Mouse (Mus musculus) intestine, postnatal 0 days (tissue): Measurements from ENCODE around the gene Lair1. TPM values are rescaled to one million over a fixed set of nuclear protein-coding genes. Genes with fewer than 3 reads are reported as not detected.

ENCODE experiments used
- ATAC-seq: fragments of 200-750 bp; cut with Nextera tagmentation; 2 replicates; pipeline ENCODE4 v1.8.0; 2017; ENCODE audit warnings: mild to moderate bottlenecking, moderate TSS enrichment, moderate library complexity
- H3K27ac ChIP-seq: fragments of 300-500 bp; sonication (generic); 2 replicates; pipeline ENCODE4 v1.5.1; 2014; ENCODE audit warnings: mild to moderate bottlenecking, low read depth, low read length, moderate library complexity
- H3K27me3 ChIP-seq: fragments of 300-500 bp; sonication (generic); replicated peaks from 2 replicates; pipeline ENCODE4 v1.6.1; 2014; ENCODE audit warnings: low read length, mixed read lengths; ENCODE audit not compliant: control insufficient read depth, insufficient read depth
- H3K36me3 ChIP-seq: fragments of 300-500 bp; sonication (generic); 2 replicates; pipeline ENCODE4 v1.6.1; 2014; ENCODE audit warnings: mild to moderate bottlenecking, moderate library complexity; ENCODE audit not compliant: control insufficient read depth, insufficient read depth
- H3K4me1 ChIP-seq: fragments of 300-500 bp; sonication (generic); replicated peaks from 2 replicates; pipeline ENCODE4 v1.6.1; 2014; ENCODE audit warnings: antibody characterized with exemption, low read length, mixed read lengths; ENCODE audit not compliant: control insufficient read depth, insufficient read depth
- H3K4me2 ChIP-seq: fragments of 300-500 bp; sonication (generic); replicated peaks from 2 replicates; pipeline ENCODE4 v1.6.1; 2014; ENCODE audit warnings: low read depth, mild to moderate bottlenecking, moderate library complexity
- H3K4me3 ChIP-seq: fragments of 300-500 bp; sonication (generic); 2 replicates; pipeline ENCODE4 v1.5.1; 2014; ENCODE audit warnings: low read depth, low read length
- H3K9ac ChIP-seq: fragments of 300-500 bp; sonication (generic); 2 replicates; pipeline ENCODE4 v1.6.1; 2014; ENCODE audit warnings: mild to moderate bottlenecking, low read depth, low read length
- H3K9me3 ChIP-seq: fragments of 300-500 bp; sonication (generic); 2 replicates; pipeline ENCODE4 v1.6.1; 2016; ENCODE audit warnings: mixed run types; ENCODE audit not compliant: control insufficient read depth
- CTCF ChIP-seq: sonication (generic); IDR thresholded peaks from 2 replicates; pipeline ENCODE4 v1.5.1; 2016; ENCODE audit warnings: low read depth, mild to moderate bottlenecking, control low read depth, antibody characterized with exemption, moderate library complexity
- WGBS: fragments of 180-500 bp; shearing (Covaris S2); extraction: QIAGEN DNeasy Blood & Tissue Kit; methylation state at CpG from one replicate; pipeline ENCODE4 v1.1.7; 2014; 5-methylcytosine and 5-hydroxymethylcytosine counted together
- polyA plus RNA-seq: library from polyadenylated mRNA; unstranded; fragments of >200 nt; fragmentation: Nextera tagmentation; extraction: Ambion mirVana; gene quantifications from 2 replicates; pipeline ENCODE4 v1.2.1, GENCODE M21; 2015

The Lair1 gene
- polyA plus RNA-seq, 1 experiment from 2014 or later: 3.7 TPM

- H3K4me3 ChIP-seq: no peak overlapping the region
- H3K27me3 ChIP-seq: no peaks in the 10 kb centered on the region
- no peak overlapping the region for H3K9ac ChIP-seq
- no peak for TF ChIP-seq CTCF
- no peaks in the 10 kb centered on the region for H3K9me3 ChIP-seq
- no peaks in the 10 kb centered on the region for H3K36me3 ChIP-seq
- no peak overlapping the region for H3K4me2 ChIP-seq
- 75% methylated on average over 2 of the region's 2 CpGs for WGBS
- no peak overlapping the region for H3K27ac ChIP-seq
- no peak for ATAC-seq
- H3K4me1 ChIP-seq: no peaks in the 10 kb centered on the region
Observed at GRCm38 (mm10) chr7:4088679-4089078, 25.7 kb upstream of the Lair1 start.

GRCm38 (mm10) chr7:4087896-4088480 lies 25.0 kb upstream of the Lair1 start:
- Histone ChIP-seq H3K9me3 (no peaks in the 10 kb centered on the region), H3K27ac (no peak overlapping the region), H3K9ac (no peak overlapping the region), H3K27me3 (no peaks in the 10 kb centered on the region), H3K36me3 (no peaks in the 10 kb centered on the region), H3K4me1 (no peaks in the 10 kb centered on the region), H3K4me3 (no peak overlapping the region), H3K4me2 (no peak overlapping the region)
- 74% methylated on average over 6 of the region's 6 CpGs for WGBS
- ATAC-seq: no peak
- no peak for TF ChIP-seq CTCF

GRCm38 (mm10) chr7:4087238-4087895 lies 24.4 kb upstream of the Lair1 start:
- no peak overlapping the region for H3K9ac ChIP-seq
- no peak for ATAC-seq
- no peak overlapping the region for H3K27ac ChIP-seq
- no peaks in the 10 kb centered on the region for H3K4me1 ChIP-seq
- TF ChIP-seq CTCF: no peak
- 69% methylated on average over 4 of the region's 4 CpGs for WGBS
- H3K9me3 ChIP-seq: no peaks in the 10 kb centered on the region
- H3K4me2 ChIP-seq: no peak overlapping the region
- H3K27me3 ChIP-seq: no peaks in the 10 kb centered on the region
- no peaks in the 10 kb centered on the region for H3K36me3 ChIP-seq
- no peak overlapping the region for H3K4me3 ChIP-seq

GRCm38 (mm10) chr7:4085562-4085961 lies 22.6 kb upstream of the Lair1 start:
- H3K27ac ChIP-seq: no peak overlapping the region
- no peak for ATAC-seq
- no peaks in the 10 kb centered on the region for H3K27me3 ChIP-seq
- no peaks in the 10 kb centered on the region for H3K36me3 ChIP-seq
- H3K4me1 ChIP-seq: no peaks in the 10 kb centered on the region
- no peak overlapping the region for H3K9ac ChIP-seq
- H3K9me3 ChIP-seq: no peaks in the 10 kb centered on the region
- no peak for TF ChIP-seq CTCF
- H3K4me2 ChIP-seq: no peak overlapping the region
- H3K4me3 ChIP-seq: no peak overlapping the region

- Histone ChIP-seq H3K9me3 (no peaks in the 10 kb centered on the region), H3K4me1 (no peaks in the 10 kb centered on the region), H3K9ac (no peak overlapping the region), H3K4me2 (no peak overlapping the region), H3K4me3 (no peak overlapping the region), H3K27ac (no peak overlapping the region), H3K27me3 (no peaks in the 10 kb centered on the region), H3K36me3 (no peaks in the 10 kb centered on the region)
- no peak for ATAC-seq
- no peak for TF ChIP-seq CTCF
- 78% methylated on average over 6 of the region's 6 CpGs for WGBS
Observed at GRCm38 (mm10) chr7:4084161-4084560, 21.2 kb upstream of the Lair1 start.

- no peaks in the 10 kb centered on the region for H3K4me1 ChIP-seq
- H3K4me2 ChIP-seq: peak overlapping the region; percentile 30
- TF ChIP-seq CTCF: no peak
- H3K36me3 ChIP-seq: no peaks in the 10 kb centered on the region
- ATAC-seq: peak; percentile 81
- no peaks in the 10 kb centered on the region for H3K9me3 ChIP-seq
- WGBS: 5% methylated on average over 2 of the region's 2 CpGs
- no peak overlapping the region for H3K27ac ChIP-seq
- no peaks in the 10 kb centered on the region for H3K27me3 ChIP-seq
- H3K4me3 ChIP-seq: no peak overlapping the region
- no peak overlapping the region for H3K9ac ChIP-seq
Observed at GRCm38 (mm10) chr7:4082804-4083203, 19.8 kb upstream of the Lair1 start.

GRCm38 (mm10) chr7:4081706-4082105 lies 18.7 kb upstream of the Lair1 start:
- no peak overlapping the region for H3K27ac ChIP-seq
- H3K9ac ChIP-seq: no peak overlapping the region
- no peaks in the 10 kb centered on the region for H3K4me1 ChIP-seq
- TF ChIP-seq CTCF: no peak
- no peaks in the 10 kb centered on the region for H3K9me3 ChIP-seq
- ATAC-seq: no peak
- no peaks in the 10 kb centered on the region for H3K36me3 ChIP-seq
- H3K27me3 ChIP-seq: no peaks in the 10 kb centered on the region
- no peak overlapping the region for H3K4me2 ChIP-seq
- H3K4me3 ChIP-seq: no peak overlapping the region
